Mouse (Mus musculus) neural tube, embryonic 11.5 days (tissue): Measurements from ENCODE around the gene Psmb4. TPM values are rescaled to one million over a fixed set of nuclear protein-coding genes. Genes with fewer than 3 reads are reported as not detected.

Experiments
- ATAC-seq: fragments of 200-750 bp; cut with Nextera tagmentation; 2 replicates; pipeline ENCODE4 v1.8.0; 2017; ENCODE audit warnings: moderate number of reproducible peaks, mild to moderate bottlenecking, moderate TSS enrichment, moderate library complexity; ENCODE audit not compliant: insufficient read depth, low FRiP score, low TSS enrichment
- DNase-seq: peaks from one replicate; pipeline ENCODE4 v3.0.0-alpha.2; 2015; ENCODE audit warnings: low spot score
- H3K27ac ChIP-seq: fragments of 300-500 bp; sonication (generic); 2 replicates; pipeline ENCODE4 v1.5.1; 2014; ENCODE audit warnings: low read depth, mild to moderate bottlenecking, low read length
- H3K27me3 ChIP-seq: fragments of 300-500 bp; sonication (generic); 2 replicates; pipeline ENCODE4 v1.6.1; 2014; ENCODE audit warnings: mild to moderate bottlenecking, low read length, mixed read lengths; ENCODE audit not compliant: control insufficient read depth, insufficient read depth
- H3K36me3 ChIP-seq: fragments of 300-500 bp; sonication (generic); 2 replicates; pipeline ENCODE4 v1.6.1; 2014; ENCODE audit warnings: mild to moderate bottlenecking, low read length, moderate library complexity, mixed read lengths; ENCODE audit not compliant: control insufficient read depth, insufficient read depth
- H3K4me1 ChIP-seq: fragments of 300-500 bp; sonication (generic); 2 replicates; pipeline ENCODE4 v1.6.1; 2014; ENCODE audit warnings: low read length, mixed read lengths; ENCODE audit not compliant: control insufficient read depth, insufficient read depth
- H3K4me2 ChIP-seq: fragments of 300-500 bp; sonication (generic); 2 replicates; pipeline ENCODE4 v1.6.1; 2014; ENCODE audit warnings: low read depth, mild to moderate bottlenecking, moderate library complexity
- H3K4me3 ChIP-seq: fragments of 300-500 bp; sonication (generic); 2 replicates; pipeline ENCODE4 v1.5.1; 2014; ENCODE audit warnings: low read depth, low read length
- H3K9ac ChIP-seq: fragments of 300-500 bp; sonication (generic); 2 replicates; pipeline ENCODE4 v1.6.1; 2014; ENCODE audit warnings: mild to moderate bottlenecking, low read length
- H3K9me3 ChIP-seq: fragments of 300-500 bp; sonication (generic); 2 replicates; pipeline ENCODE4 v1.6.1; 2016; ENCODE audit warnings: low read length; ENCODE audit not compliant: control insufficient read depth
- WGBS: fragments of 180-500 bp; shearing (Covaris S2); extraction: QIAGEN DNeasy Blood & Tissue Kit; methylation state at CpG from one replicate; pipeline ENCODE4 v1.1.7; 2014; 5-methylcytosine and 5-hydroxymethylcytosine counted together
- polyA plus RNA-seq: library from polyadenylated mRNA; unstranded; fragments of >200 nt; fragmentation: Nextera tagmentation; extraction: Ambion mirVana; gene quantifications from 2 replicates; pipeline ENCODE4 v1.2.1, GENCODE M21; 2014

Gene Psmb4
- polyA plus RNA-seq, 1 experiment from 2014 or later, result 398 TPM

DNA sequence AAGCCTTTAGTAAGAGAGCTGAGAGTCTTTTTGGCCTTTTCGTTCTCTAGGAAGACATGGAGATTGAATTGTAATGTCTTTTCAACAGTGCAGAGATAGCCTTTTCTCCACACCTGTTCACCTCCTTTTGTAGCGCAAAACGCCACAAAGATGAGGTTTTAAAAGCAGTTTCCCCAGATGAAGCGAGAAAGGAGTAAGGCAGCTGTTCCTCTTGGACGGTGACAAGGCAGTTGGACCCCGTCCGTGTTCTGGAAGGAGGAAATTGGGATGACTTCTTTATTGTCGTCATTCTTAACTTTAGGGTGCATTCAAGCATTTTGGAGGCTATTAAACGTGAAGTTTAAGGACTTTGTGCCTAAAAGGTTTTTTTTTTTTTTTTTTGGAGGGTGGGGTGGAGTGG lies 48.1 kb downstream of the Psmb4 start:
- H3K27ac ChIP-seq, result peak overlapping the region; percentile 98
- H3K36me3 ChIP-seq, result no peaks in the 10 kb centered on the region
- H3K4me1 ChIP-seq, result no peaks in the 10 kb centered on the region; the same call in 1 of the 2 replicates
- ATAC-seq (no peak), DNase-seq (no peak)
- peak overlapping the region; percentile 95 for H3K9ac ChIP-seq
- H3K9me3 ChIP-seq, result no peaks in the 10 kb centered on the region
- WGBS, result 20% methylated on average over 9 of the region's 9 CpGs
- no peaks in the 10 kb centered on the region for H3K27me3 ChIP-seq
- peak overlapping the region; percentile 47 for H3K4me2 ChIP-seq
- peak overlapping the region; percentile 74 for H3K4me3 ChIP-seq

DNA sequence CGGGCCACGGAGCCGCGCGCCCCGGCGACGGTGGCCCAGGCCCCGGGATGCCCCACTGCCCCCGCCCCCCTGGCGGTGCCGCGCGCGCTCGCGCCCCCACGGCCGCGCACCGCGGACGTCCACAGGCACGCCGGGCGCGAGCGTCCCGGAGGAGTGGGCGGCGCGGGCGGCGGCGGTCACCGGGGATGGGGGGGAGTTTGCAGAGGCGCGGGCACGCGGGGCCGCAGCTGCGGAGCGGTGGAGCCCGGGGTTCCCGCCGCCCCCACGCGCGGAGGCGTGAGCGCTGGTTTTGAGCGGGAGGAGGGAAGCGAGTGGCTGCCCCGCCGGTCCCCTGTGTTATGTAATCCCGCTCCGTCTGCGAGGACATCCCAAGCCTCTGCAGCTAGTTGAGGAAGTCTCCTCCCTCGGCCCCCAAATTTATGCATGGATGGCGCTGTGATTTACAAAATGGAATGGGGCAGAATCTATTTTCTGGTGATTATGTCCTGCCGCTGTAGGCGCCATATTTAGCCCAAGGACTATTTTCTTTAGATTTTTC lies 48.7 kb downstream of the Psmb4 start:
- peak overlapping the region; percentile 74 for H3K4me3 ChIP-seq
- WGBS, result 0% methylated on average over 31 of the region's 62 CpGs
- H3K9ac ChIP-seq, result peak overlapping the region; percentile 95
- no peaks in the 10 kb centered on the region for H3K27me3 ChIP-seq
- no peaks in the 10 kb centered on the region; the same call in 1 of the 2 replicates for H3K4me1 ChIP-seq
- DNase-seq (peak; percentile 83), ATAC-seq (peak; percentile 68)
- H3K27ac ChIP-seq, result peak overlapping the region; percentile 98
- no peaks in the 10 kb centered on the region for H3K36me3 ChIP-seq
- H3K4me2 ChIP-seq, result peak overlapping the region; percentile 47
- no peaks in the 10 kb centered on the region for H3K9me3 ChIP-seq

DNA sequence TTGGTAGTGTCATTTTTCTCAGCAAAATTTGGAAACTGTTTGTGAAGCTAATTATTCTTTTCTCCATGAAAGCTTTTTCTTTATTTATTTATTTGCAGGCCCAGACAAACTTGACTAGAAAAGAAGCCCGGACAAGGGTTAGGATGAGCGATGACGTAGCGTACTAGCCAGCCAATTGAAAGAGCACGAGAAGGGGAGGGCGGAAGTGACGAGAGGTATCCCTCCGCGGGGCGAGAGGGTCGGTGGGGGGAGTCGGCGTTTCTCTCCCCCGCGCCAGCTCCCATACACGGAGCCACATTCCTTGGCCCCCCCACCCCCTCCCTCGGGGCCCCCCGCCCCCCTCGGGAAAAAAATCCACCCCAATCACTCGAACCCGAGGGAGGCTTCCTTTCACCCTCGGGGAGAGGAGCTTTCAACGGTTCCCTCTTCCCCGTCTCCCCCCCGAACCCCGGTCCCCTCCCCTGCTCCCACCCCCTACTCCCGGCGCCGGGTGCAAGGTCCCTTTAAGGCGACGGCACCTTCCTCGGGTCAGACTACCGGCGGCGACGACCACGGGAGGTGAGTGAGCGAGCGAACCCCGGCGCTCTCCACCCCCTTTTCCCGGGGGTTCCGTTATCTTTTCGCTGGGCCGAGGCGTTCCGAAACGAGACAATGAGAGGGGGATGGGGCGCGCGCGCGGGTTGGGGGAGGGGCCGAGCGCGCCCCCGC lies 49.4 kb downstream of the Psmb4 start, which contains the start of gene Pogz:
Gene Pogz (plus strand): TSS at position 385 of the 708 bp plus-strand sequence.
- DNase-seq, result peak; percentile 95
- peak within 1 kb of the TSS; percentile 98 for H3K27ac ChIP-seq
- H3K4me2 ChIP-seq, result peak within 1 kb of the TSS; percentile 47
- peak within 1 kb of the TSS; percentile 95 for H3K9ac ChIP-seq
- ATAC-seq, result peak; percentile 94
- H3K27me3 ChIP-seq, result no peaks in the 10 kb centered on the region
- under 1% methylated on average over 31 of the region's 57 CpGs for WGBS
- H3K9me3 ChIP-seq, result no peaks in the 10 kb centered on the region
- H3K4me3 ChIP-seq, result peak within 1 kb of the TSS; percentile 74
- H3K36me3 ChIP-seq, result no peaks in the 10 kb centered on the region
- no peaks in the 10 kb centered on the region; the same call in 1 of the 2 replicates for H3K4me1 ChIP-seq

DNA sequence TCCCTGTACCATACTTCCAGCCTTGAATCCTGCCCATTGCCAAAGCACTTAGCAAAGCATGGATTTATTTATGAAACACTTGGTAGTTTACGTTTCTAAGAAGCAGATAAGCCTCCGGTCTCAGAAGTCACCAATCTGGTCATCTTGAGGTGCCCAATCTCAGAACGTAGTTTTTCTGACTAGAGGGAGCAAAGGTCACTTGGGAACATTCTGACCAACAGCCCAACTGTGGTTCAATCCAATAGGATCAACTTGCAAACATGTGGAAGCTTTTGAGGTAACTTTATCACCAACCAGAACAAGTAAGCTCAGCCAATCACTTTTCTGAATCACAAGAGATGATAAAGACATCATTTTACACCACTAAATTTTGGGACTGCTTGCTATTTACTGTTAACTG lies 51.4 kb downstream of the Psmb4 start:
- H3K36me3 ChIP-seq, result no peaks in the 10 kb centered on the region
- H3K27me3 ChIP-seq, result no peaks in the 10 kb centered on the region
- H3K4me2 ChIP-seq, result no peak overlapping the region
- H3K4me1 ChIP-seq, result no peaks in the 10 kb centered on the region; the same call in 1 of the 2 replicates
- WGBS, result 79% methylated on average over 3 of the region's 3 CpGs
- H3K9me3 ChIP-seq, result no peaks in the 10 kb centered on the region
- ATAC-seq (no peak), DNase-seq (no peak)
- no peak overlapping the region for H3K4me3 ChIP-seq
- H3K9ac ChIP-seq, result no peak overlapping the region
- H3K27ac ChIP-seq, result no peak overlapping the region

Other genes with a start within 250 kb of the Psmb4 start
- not detected in 2 replicates for gene Gm10972, start 243.8 kb downstream of the Psmb4 start, polyA plus RNA-seq
- gene Tuft1, start 228.1 kb downstream of the Psmb4 start, polyA plus RNA-seq, result 3.4 and 3.6 TPM in 2 replicates
- gene Selenbp2, start 193.4 kb downstream of the Psmb4 start, polyA plus RNA-seq, result not detected in 2 replicates
- gene Cgn, start 100.5 kb downstream of the Psmb4 start, polyA plus RNA-seq, result 2.5 and 3.0 TPM in 2 replicates
- gene Pogz, start 49.4 kb downstream of the Psmb4 start, polyA plus RNA-seq, result 23.6 and 25.0 TPM in 2 replicates
- 6.2 and 7.8 TPM in 2 replicates for gene Selenbp1, start 46.1 kb upstream of the Psmb4 start, polyA plus RNA-seq
- gene Rfx5, start 67.1 kb upstream of the Psmb4 start, polyA plus RNA-seq, result 7.1 and 7.2 TPM in 2 replicates
- 24.8 and 27.0 TPM in 2 replicates for gene Pi4kb, start 87.8 kb upstream of the Psmb4 start, polyA plus RNA-seq
- gene Zfp687, start 128.5 kb upstream of the Psmb4 start, polyA plus RNA-seq, result 27.6 and 32.8 TPM in 2 replicates
- 315 and 321 TPM in 2 replicates for gene Psmd4, start 155.7 kb upstream of the Psmb4 start, polyA plus RNA-seq
- 12.3 and 13.4 TPM in 2 replicates for gene Pip5k1a, start 220.0 kb upstream of the Psmb4 start, polyA plus RNA-seq
- gene Vps72, start 224.1 kb upstream of the Psmb4 start, polyA plus RNA-seq, result 243 and 248 TPM in 2 replicates
- gene Tmod4, start 237.5 kb upstream of the Psmb4 start, polyA plus RNA-seq, result 0.57 and 1.0 TPM in 2 replicates
- gene Scnm1, start 247.1 kb upstream of the Psmb4 start, polyA plus RNA-seq, result 85.0 and 89.6 TPM in 2 replicates
- gene Lysmd1, start 247.1 kb upstream of the Psmb4 start, polyA plus RNA-seq, result 15.5 and 17.9 TPM in 2 replicates